Mouse (Mus musculus) neural tube, embryonic 11.5 days (tissue): ENCODE measurements at regions not wholly inside any gene's neighbourhood (a gene's known extent, or its start where the extent isn't known, plus 50 kb on each side); places are given as distances from the start of the nearest gene placed in this dataset.

Experiments
- ATAC-seq: fragments of 200-750 bp; cut with Nextera tagmentation; 2 replicates; pipeline ENCODE4 v1.8.0; 2017; ENCODE audit warnings: moderate number of reproducible peaks, mild to moderate bottlenecking, moderate TSS enrichment, moderate library complexity; ENCODE audit not compliant: insufficient read depth, low FRiP score, low TSS enrichment
- DNase-seq: peaks from one replicate; pipeline ENCODE4 v3.0.0-alpha.2; 2015; ENCODE audit warnings: low spot score
- H3K27ac ChIP-seq: fragments of 300-500 bp; sonication (generic); 2 replicates; pipeline ENCODE4 v1.5.1; 2014; ENCODE audit warnings: low read depth, mild to moderate bottlenecking, low read length
- H3K27me3 ChIP-seq: fragments of 300-500 bp; sonication (generic); 2 replicates; pipeline ENCODE4 v1.6.1; 2014; ENCODE audit warnings: mild to moderate bottlenecking, low read length, mixed read lengths; ENCODE audit not compliant: control insufficient read depth, insufficient read depth
- H3K36me3 ChIP-seq: fragments of 300-500 bp; sonication (generic); 2 replicates; pipeline ENCODE4 v1.6.1; 2014; ENCODE audit warnings: mild to moderate bottlenecking, low read length, moderate library complexity, mixed read lengths; ENCODE audit not compliant: control insufficient read depth, insufficient read depth
- H3K4me1 ChIP-seq: fragments of 300-500 bp; sonication (generic); 2 replicates; pipeline ENCODE4 v1.6.1; 2014; ENCODE audit warnings: low read length, mixed read lengths; ENCODE audit not compliant: control insufficient read depth, insufficient read depth
- H3K4me2 ChIP-seq: fragments of 300-500 bp; sonication (generic); 2 replicates; pipeline ENCODE4 v1.6.1; 2014; ENCODE audit warnings: low read depth, mild to moderate bottlenecking, moderate library complexity
- H3K4me3 ChIP-seq: fragments of 300-500 bp; sonication (generic); 2 replicates; pipeline ENCODE4 v1.5.1; 2014; ENCODE audit warnings: low read depth, low read length
- H3K9ac ChIP-seq: fragments of 300-500 bp; sonication (generic); 2 replicates; pipeline ENCODE4 v1.6.1; 2014; ENCODE audit warnings: mild to moderate bottlenecking, low read length
- H3K9me3 ChIP-seq: fragments of 300-500 bp; sonication (generic); 2 replicates; pipeline ENCODE4 v1.6.1; 2016; ENCODE audit warnings: low read length; ENCODE audit not compliant: control insufficient read depth
- WGBS: fragments of 180-500 bp; shearing (Covaris S2); extraction: QIAGEN DNeasy Blood & Tissue Kit; methylation state at CpG from one replicate; pipeline ENCODE4 v1.1.7; 2014; 5-methylcytosine and 5-hydroxymethylcytosine counted together

DNA sequence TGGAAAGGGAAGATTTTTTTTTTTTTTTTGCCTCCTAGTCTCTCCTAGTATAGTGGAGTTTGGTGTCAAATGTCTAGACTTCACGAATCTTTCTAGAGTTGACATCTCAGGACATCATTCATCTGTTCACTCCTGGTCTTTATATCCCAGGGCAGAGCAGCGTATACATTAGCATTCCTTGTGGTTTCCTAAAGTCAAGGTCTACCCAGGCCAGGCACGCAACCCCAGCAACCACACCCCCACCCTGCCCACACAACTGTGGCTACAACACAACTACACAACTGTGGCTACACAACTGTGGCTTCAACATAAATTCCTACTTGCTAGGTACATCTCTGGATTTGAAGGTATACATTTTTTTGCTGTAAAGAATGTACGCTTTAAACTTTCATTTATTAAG, 122.2 kb downstream of the Ppp1r3a start:
- DNase-seq, result no peak
- ATAC-seq, result no peak
- Histone ChIP-seq H3K27me3 (no peaks in the 10 kb centered on the region), H3K27ac (no peak overlapping the region), H3K36me3 (no peaks in the 10 kb centered on the region), H3K4me1 (no peaks in the 10 kb centered on the region), H3K4me3 (no peak overlapping the region), H3K9ac (no peak overlapping the region), H3K4me2 (no peak overlapping the region), H3K9me3 (no peaks in the 10 kb centered on the region)
- WGBS, result 68% methylated on average over 4 of the region's 4 CpGs

DNA sequence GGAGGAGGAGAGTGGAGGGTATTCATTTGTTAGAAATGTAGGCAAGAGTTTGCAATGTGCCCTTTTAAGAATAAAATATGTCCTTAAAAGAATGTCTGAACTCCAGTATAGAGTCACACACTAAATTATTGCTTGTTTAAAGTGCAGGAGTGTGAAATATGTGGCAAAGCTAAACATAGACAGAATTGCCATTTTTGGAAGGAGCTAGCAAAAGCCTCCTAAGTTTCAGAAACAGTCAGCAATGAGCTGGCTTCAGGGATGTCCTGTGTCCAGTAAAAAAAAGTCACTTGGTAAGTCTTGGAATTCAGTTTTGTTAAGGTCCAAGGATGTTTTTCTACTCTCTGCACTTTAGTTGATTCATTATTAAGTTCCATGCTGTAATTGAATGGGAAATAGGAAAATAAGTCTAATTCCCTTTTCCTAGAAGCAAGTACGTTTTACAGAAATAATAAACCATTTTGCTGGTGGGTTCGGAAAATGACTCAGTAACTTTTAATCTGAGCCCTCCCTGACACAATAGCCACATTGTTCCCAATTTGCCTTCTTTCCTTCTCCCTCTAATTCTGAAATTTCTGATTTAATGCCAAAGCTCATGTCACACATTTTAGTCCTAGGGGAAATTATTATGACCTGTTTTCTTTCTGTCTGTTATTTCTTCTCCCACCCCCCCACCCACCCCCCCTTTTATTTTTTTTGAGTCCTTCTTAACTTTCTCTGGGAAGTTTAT, 123.2 kb downstream of the Ppp1r3a start:
- H3K9ac ChIP-seq, result no peak overlapping the region
- DNase-seq, result no peak
- H3K4me2 ChIP-seq, result no peak overlapping the region
- H3K27me3 ChIP-seq, result no peaks in the 10 kb centered on the region
- no peak overlapping the region for H3K27ac ChIP-seq
- WGBS, result 72% methylated on average over 2 of the region's 2 CpGs
- H3K36me3 ChIP-seq, result no peaks in the 10 kb centered on the region
- H3K4me1 ChIP-seq, result no peaks in the 10 kb centered on the region
- no peaks in the 10 kb centered on the region for H3K9me3 ChIP-seq
- no peak overlapping the region for H3K4me3 ChIP-seq
- ATAC-seq, result no peak

DNA sequence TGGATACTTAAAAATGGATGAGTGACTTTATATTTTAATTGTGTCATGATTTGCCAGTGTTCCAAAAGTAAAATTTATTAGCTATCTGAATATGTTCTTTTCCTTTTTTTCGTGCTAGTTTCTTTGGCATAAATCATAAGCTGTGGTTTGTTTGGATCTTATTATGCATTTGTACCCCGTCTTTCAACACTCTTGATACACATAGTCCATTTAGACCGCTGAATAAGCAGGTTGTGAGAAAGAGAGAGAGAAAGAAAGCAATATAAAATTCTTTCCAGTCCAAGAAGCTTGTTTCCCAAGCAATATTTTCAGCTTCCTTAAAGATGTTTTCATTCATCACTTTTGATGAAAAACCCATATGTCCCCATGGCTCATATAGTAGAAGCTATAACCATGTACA, 138.4 kb downstream of the Ppp1r3a start:
- no peak overlapping the region for H3K4me3 ChIP-seq
- H3K4me1 ChIP-seq, result no peaks in the 10 kb centered on the region
- no peak for DNase-seq
- H3K27me3 ChIP-seq, result no peaks in the 10 kb centered on the region
- ATAC-seq, result no peak
- no peaks in the 10 kb centered on the region for H3K36me3 ChIP-seq
- H3K9ac ChIP-seq, result no peak overlapping the region
- no peak overlapping the region for H3K4me2 ChIP-seq
- H3K9me3 ChIP-seq, result no peaks in the 10 kb centered on the region
- WGBS, result 80% methylated on average over 3 of the region's 3 CpGs
- H3K27ac ChIP-seq, result no peak overlapping the region

DNA sequence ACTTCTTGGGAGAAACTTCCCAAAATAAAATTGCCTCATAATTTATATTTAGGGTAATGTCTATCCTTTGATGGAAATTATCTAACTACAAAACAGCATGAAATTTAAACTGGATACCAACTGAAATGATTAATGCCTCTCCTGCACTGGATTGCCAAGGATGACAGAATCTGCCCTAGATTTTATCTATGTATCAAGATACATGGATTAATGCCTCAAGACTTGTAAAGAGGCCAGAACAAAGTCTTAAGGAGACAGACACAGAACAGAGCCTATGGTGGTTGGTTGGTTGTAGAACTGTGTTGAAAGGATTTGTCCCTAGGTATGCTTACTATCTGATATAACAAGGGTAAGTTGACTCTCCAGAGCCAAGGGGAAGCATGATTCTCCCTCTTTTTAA, 147.0 kb downstream of the Ppp1r3a start:
- Histone ChIP-seq H3K4me3 (no peak overlapping the region), H3K36me3 (no peaks in the 10 kb centered on the region), H3K27ac (no peak overlapping the region), H3K4me2 (no peak overlapping the region), H3K4me1 (no peaks in the 10 kb centered on the region), H3K9ac (no peak overlapping the region), H3K27me3 (no peaks in the 10 kb centered on the region), H3K9me3 (no peaks in the 10 kb centered on the region)
- DNase-seq (no peak), ATAC-seq (no peak)

DNA sequence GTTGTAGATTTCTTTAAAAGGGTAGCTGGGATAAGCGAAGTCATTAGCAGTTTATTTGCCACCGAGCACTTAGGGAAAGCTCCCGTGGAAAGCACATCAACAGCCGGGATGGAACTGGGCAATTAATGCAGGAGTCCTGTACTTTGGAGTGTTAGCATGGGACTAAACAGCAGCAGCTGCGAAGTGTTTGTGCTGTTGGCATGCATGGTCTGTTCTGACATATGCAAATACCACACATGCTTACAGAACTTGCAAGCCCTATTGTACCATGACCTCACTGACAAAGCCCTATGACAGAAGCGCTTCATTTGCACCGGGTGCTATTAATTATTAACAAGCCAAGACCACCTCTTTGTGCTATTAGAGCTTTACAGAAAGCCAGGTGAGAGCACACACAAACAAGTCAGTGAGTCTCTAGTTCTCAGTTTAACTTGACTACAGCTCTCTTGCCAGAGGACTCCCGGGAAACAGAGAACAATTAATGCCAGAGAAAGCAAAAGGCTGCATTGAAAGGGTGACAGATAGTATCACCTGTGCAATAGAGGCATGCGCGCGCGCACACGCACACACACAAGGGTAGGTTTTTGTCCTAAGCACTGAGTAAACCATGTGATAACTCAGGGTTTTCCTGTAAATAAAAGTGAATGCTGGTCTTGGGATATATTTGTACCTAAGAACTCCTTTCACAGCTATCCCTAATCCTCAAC, 154.4 kb downstream of the Ppp1r3a start:
- Histone ChIP-seq H3K4me3 (no peak overlapping the region), H3K9me3 (no peaks in the 10 kb centered on the region)

DNA sequence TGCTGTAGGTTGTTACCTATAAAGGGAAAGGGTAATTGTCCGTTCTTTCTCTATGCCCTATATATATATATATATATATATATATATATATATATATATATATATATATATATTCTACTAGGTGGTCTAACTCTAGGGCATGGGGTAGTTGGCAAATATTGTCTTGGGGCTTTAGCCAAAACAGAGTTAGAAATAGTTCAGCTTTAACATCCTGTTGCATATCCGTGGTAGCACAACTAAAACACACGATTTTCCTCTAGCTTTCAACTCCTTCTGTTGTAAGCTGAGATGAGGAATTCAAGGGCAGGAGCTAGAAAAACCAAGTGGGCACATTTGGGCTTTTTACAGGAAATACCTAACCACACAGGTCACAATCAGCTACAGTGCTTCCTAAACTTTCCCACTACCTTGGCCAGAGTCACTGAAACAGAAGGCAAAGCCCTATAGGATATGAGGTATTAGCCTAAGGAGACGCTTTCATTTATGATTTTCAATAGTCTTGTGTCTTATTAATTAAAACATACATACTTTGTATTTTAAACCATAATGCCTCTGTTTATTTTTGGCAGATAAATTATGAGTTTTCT, 158.1 kb downstream of the Ppp1r3a start:
- H3K36me3 ChIP-seq, result no peaks in the 10 kb centered on the region
- H3K27me3 ChIP-seq, result no peaks in the 10 kb centered on the region
- DNase-seq (no peak), ATAC-seq (no peak)
- WGBS, result 84% methylated on average over 4 of the region's 4 CpGs
- no peak overlapping the region for H3K4me3 ChIP-seq
- H3K9me3 ChIP-seq, result no peaks in the 10 kb centered on the region
- no peak overlapping the region for H3K4me2 ChIP-seq
- H3K4me1 ChIP-seq, result no peaks in the 10 kb centered on the region
- no peak overlapping the region for H3K9ac ChIP-seq
- H3K27ac ChIP-seq, result no peak overlapping the region

More for the DNA sequence above, 154.4 kb downstream of the Ppp1r3a start:
- ATAC-seq, result peak; percentile 83
- peak; percentile 11 for DNase-seq
- Histone ChIP-seq H3K4me2 (no peak overlapping the region), H3K36me3 (no peaks in the 10 kb centered on the region), H3K9ac (no peak overlapping the region), H3K27ac (no peak overlapping the region), H3K4me1 (no peaks in the 10 kb centered on the region), H3K27me3 (no peaks in the 10 kb centered on the region)
- WGBS, result 69% methylated on average over 13 of the region's 13 CpGs

DNA sequence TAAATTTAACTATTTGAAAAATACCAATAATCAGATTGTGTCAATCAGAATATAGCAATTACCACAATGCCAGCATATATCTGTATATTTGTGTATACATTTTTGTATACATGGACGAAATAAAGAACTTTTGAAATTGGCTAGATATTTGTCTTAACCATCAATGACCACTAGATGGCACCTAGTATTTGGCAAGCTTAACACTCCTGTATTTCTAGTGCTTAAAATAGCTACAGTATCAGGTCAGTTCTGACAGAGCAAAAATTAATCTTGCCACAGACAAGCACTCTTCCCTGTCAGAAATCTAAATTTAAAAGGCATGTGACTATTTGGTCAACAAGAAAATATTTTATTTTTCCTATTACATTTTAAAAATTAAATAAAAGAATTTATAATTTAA, 169.2 kb downstream of the Ppp1r3a start:
- no peaks in the 10 kb centered on the region for H3K4me1 ChIP-seq
- 51% methylated on average over 1 of the region's 1 CpGs for WGBS
- ATAC-seq, result peak; percentile 60; the same call in 1 of the 2 replicates
- H3K9ac ChIP-seq, result no peak overlapping the region
- no peaks in the 10 kb centered on the region for H3K27me3 ChIP-seq
- no peak for DNase-seq
- no peak overlapping the region for H3K4me3 ChIP-seq
- no peaks in the 10 kb centered on the region for H3K9me3 ChIP-seq
- H3K36me3 ChIP-seq, result no peaks in the 10 kb centered on the region
- no peak overlapping the region for H3K4me2 ChIP-seq
- no peak overlapping the region for H3K27ac ChIP-seq

DNA sequence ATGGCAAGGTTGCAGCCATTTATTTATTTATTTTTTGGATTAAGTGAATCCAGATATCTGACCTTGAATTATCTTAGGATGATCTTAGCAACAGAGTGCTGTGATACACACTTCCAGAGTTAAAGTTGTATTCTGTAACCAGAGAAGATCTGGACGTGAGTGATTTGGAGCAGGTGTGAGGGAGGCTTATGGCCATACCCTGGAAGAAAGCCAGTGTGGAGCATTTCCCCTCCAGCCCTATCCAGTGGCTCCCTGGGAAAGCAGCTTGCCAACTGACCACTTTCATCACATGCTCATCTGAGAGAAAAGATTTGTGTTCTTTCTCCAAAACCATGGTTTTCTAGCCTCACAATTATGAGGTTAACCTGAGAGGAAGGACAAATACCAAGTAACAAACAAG, 171.2 kb downstream of the Ppp1r3a start:
- no peak overlapping the region for H3K27ac ChIP-seq
- H3K4me3 ChIP-seq, result no peak overlapping the region
- H3K4me1 ChIP-seq, result no peaks in the 10 kb centered on the region
- H3K27me3 ChIP-seq, result no peaks in the 10 kb centered on the region
- no peak for ATAC-seq
- no peak for DNase-seq
- WGBS, result 76% methylated on average over 1 of the region's 1 CpGs
- H3K36me3 ChIP-seq, result no peaks in the 10 kb centered on the region
- no peak overlapping the region for H3K4me2 ChIP-seq
- no peak overlapping the region for H3K9ac ChIP-seq
- H3K9me3 ChIP-seq, result no peaks in the 10 kb centered on the region

DNA sequence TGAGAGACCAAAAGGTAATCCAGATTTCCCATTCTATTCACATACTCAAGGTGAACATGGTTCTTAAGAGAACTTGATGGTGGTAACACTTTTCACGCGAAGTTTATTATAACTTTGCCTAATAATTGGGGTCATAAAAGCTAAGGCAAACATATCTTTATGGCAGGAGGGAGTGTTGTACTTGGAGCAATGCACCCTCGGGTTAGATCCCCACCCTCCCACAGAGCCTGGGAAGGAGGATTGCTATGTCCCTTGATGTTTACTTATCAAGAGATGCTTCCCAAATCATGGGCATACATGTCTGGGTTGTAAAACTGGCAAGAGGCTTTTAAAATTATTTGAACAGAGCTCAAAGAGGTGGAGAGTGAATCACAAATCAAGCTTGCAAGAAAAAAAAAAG, 180.5 kb downstream of the Ppp1r3a start:
- no peaks in the 10 kb centered on the region for H3K27me3 ChIP-seq
- no peak overlapping the region for H3K4me2 ChIP-seq
- no peaks in the 10 kb centered on the region for H3K36me3 ChIP-seq
- no peak overlapping the region for H3K4me3 ChIP-seq
- no peak overlapping the region for H3K9ac ChIP-seq
- 70% methylated on average over 3 of the region's 3 CpGs for WGBS
- ATAC-seq, result no peak
- no peaks in the 10 kb centered on the region for H3K4me1 ChIP-seq
- H3K27ac ChIP-seq, result no peak overlapping the region
- DNase-seq, result no peak
- no peaks in the 10 kb centered on the region for H3K9me3 ChIP-seq
